Mouse (Mus musculus): Measurements from ENCODE around the gene Dhrs4.

GRCm38 (mm10) chr14:55458761-55459160 is 19.8 kb upstream of the Dhrs4 start:
- TF ChIP-seq MAX (IDR thresholded peaks at IDR 0.05) (no peak), CTCF (IDR thresholded peaks at IDR 0.05; ENCODE audit: control insufficient read depth, insufficient read depth, insufficient read length) (no peak), USF1 (IDR thresholded peaks at IDR 0.05; ENCODE audit: low read depth) (no peak), FOSL1 (IDR thresholded peaks at IDR 0.05; ENCODE audit: insufficient read depth, low read length, poor library complexity, severe bottlenecking) (no peak), MYOD1 (IDR thresholded peaks at IDR 0.05; ENCODE audit: control insufficient read depth, insufficient read length, low read depth) (no peak), CEBPB (IDR thresholded peaks at IDR 0.05; ENCODE audit: low read depth) (no peak)
